Mouse (Mus musculus): ENCODE results near the gene Haus4. TPM values are rescaled to one million over a fixed set of nuclear protein-coding genes. Genes with fewer than 3 reads are reported as not detected.

The Haus4 gene
- total RNA-seq, 2 experiments from 2014 or later: 2.6 to 2.8 TPM

DNA sequence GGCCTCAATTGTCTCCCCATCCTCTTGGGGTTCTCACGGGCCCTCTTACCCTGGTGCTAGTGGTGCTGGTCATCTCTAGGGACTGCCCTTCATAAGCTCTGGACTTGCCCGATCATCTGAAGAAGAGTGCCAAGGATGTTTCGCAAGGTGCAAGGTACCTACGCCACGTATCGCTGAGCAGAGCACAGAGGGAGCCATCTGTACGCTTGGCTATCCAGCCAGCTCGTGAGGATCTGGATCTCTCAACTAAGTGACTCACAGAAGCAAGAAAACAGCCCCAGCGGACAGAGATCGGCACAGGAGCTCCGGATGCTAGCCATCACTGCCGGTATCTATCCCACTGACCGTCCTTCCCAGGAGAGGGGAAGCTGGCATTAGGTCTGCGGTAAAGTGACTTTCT lies 57.7 kb downstream of the Haus4 start:
- no peak for DNase-seq

DNA sequence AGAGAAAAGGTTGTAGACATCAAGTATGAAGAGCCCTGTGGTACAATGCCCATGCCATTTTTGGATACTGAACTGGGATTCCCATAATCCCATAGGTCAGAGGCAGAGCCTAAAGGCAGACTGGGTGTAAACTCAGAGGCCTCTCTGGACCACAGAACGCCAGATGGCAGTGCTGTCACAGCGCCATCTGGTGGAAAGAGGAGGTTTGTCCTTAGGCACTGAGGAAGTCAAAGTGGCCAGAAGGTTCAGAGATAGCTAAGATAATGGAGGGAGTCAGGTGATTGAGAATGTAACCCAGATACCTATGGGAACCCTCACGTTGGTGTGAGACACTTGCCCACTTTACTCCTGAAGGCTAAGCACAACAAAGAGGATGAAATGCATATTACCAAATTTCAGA lies 60.2 kb downstream of the Haus4 start:
- DNase-seq: peak; percentile 54 to 70

DNA sequence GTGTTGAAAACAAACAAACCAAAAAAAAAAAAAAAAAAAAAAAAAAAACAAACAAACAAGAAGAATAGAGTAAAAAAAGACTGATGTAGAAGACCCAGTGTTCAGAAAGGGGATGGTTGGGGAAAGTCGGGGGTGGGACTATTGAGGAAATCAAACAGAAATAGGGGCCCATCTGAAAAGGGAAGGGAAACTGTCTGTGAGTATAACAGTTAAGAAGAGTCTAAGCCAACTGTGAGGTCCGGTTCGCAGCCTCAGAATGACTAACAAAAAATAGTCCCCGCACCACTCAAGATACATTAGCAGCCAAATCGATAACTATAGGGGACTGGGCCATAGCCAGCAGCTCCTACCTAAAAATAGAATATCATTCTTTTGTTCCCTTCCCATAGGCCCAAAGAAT lies 61.2 kb downstream of the Haus4 start:
- DNase-seq: no peak

DNA sequence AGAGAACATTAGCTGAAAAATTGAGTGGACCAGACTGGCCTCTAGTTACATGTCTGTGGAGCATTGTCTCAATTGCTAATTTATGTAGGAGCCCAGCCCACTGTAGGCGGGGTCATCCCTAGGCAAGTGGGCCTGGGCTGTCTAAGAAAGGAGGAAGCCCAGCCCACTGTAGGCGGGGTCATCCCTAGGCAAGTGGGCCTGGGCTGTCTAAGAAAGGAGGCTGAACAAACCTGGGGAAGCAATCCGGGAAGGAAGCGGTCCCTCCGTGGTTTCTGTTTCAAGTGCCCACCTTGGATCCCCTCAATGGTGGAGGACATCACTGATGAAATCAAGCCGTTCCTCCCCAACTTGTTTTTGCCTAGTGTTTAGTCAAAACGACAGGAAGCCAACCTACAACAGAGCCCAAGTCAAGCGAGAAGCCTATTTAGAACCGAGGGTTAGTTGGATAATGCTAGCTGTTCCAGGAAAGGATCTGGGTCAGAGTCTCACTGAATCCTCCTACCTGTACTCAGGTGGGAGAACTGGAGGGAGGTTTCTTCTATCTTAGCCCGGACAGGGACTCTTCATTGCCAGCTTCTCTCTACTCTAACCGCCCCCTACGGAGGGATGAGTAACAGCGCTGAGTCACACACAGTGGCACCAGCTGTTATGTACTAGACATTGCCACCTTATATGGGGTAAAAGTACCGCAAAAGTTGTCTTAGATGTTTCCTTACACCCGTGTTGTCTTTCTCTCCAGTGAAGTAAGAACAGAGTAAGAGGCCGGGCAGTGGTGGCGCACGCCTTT lies 61.9 kb downstream of the Haus4 start:
- no peak for DNase-seq

Other genes starting within 250 kb of the Haus4 start
- 10 to 100 TPM; 82.6 to 90.6 TPM for gene Oxa1l, start 193.8 kb downstream of the Haus4 start, total RNA-seq (2021)
- 1 to 10 TPM; 4.8 to 6.5 TPM for gene Slc7a7, start 136.8 kb downstream of the Haus4 start, total RNA-seq (2021)
- 100 to 1,000 TPM; 122 to 150 TPM for gene Mrpl52, start 127.7 kb downstream of the Haus4 start, total RNA-seq (2021)
- 10 to 100 TPM; 12.4 to 15.3 TPM for gene Mmp14, start 123.0 kb downstream of the Haus4 start, total RNA-seq (2021)
- 10 to 100 TPM; 40.0 to 47.8 TPM for gene Lrp10, start 90.5 kb downstream of the Haus4 start, total RNA-seq (2021)
- gene Rem2, start 78.5 kb downstream of the Haus4 start, total RNA-seq (2021): not detected
- gene Prmt5, start 37.1 kb downstream of the Haus4 start, total RNA-seq (2021): 10 to 100 TPM; 32.2 to 33.2 TPM
- 1 to 10 TPM; 3.7 to 3.9 TPM for gene Ajuba, start 22.9 kb upstream of the Haus4 start, total RNA-seq (2021)
- gene 4931414P19Rik, start 51.4 kb upstream of the Haus4 start, total RNA-seq (2021): 1 to 10 TPM; 3.0 to 6.1 TPM
- 100 to 1,000 TPM; 173 to 201 TPM for gene Psmb5, start 63.4 kb upstream of the Haus4 start, total RNA-seq (2021)
- not detected for gene Psmb11, start 66.8 kb upstream of the Haus4 start, total RNA-seq (2021)
- not detected for gene Gm17606, start 86.3 kb upstream of the Haus4 start, total RNA-seq (2021)
- gene Cdh24, start 86.7 kb upstream of the Haus4 start, total RNA-seq (2021): under 1 TPM; 0.12 to 0.59 TPM
- 10 to 100 TPM; 15.4 to 15.5 TPM for gene 1700123O20Rik, start 131.6 kb upstream of the Haus4 start, total RNA-seq (2021)
- 10 to 100 TPM; 64.7 to 81.3 TPM for gene Acin1, start 132.3 kb upstream of the Haus4 start, total RNA-seq (2021)
- not detected for gene Gm29776, start 144.2 kb upstream of the Haus4 start, total RNA-seq (2021)
- not detected for gene Cebpe, start 157.6 kb upstream of the Haus4 start, total RNA-seq (2021)
- gene Slc7a8, start 227.3 kb upstream of the Haus4 start, total RNA-seq (2021): 1 to 10 TPM; 3.1 to 3.3 TPM